Mouse (Mus musculus) megakaryocyte-erythroid progenitor cell, adult 5-6 weeks (primary cell): ENCODE measurements at regions not wholly inside any gene's neighbourhood (a gene's known extent, or its start where the extent isn't known, plus 50 kb on each side); places are given as distances from the start of the nearest gene placed in this dataset.

Experiments used
- ATAC-seq: replicated peaks from 2 replicates; pipeline ENCODE4 v1.8.0; 2016; ENCODE audit warnings: mild to moderate bottlenecking, inconsistent platforms; ENCODE audit not compliant: severe bottlenecking, poor library complexity, low FRiP score, low TSS enrichment

- ATAC-seq = no peak
Observed at GRCm38 (mm10) chr4:95360336-95360967, 196.9 kb upstream of the Fggy start.

GRCm38 (mm10) chr4:95364376-95365082 is 192.8 kb upstream of the Fggy start:
- no peak for ATAC-seq

- no peak for ATAC-seq
Observed at GRCm38 (mm10) chr4:95376386-95376785, 180.9 kb upstream of the Fggy start.

- no peak for ATAC-seq
Observed at GRCm38 (mm10) chr4:95377222-95378134, 179.8 kb upstream of the Fggy start.

GRCm38 (mm10) chr4:95378645-95379044 is 178.7 kb upstream of the Fggy start:
- ATAC-seq = no peak

- no peak for ATAC-seq
Observed at GRCm38 (mm10) chr4:95383216-95383892, 174.0 kb upstream of the Fggy start.

GRCm38 (mm10) chr4:95385552-95385951 is 171.8 kb upstream of the Fggy start:
- peak; percentile 37; the same call in 1 of the 2 replicates for ATAC-seq

GRCm38 (mm10) chr4:95386021-95386420 is 171.3 kb upstream of the Fggy start:
- no peak for ATAC-seq

- ATAC-seq = no peak
Observed at GRCm38 (mm10) chr4:95388556-95388955, 168.8 kb upstream of the Fggy start.

GRCm38 (mm10) chr4:95389647-95390046 is 167.7 kb upstream of the Fggy start:
- ATAC-seq = no peak

GRCm38 (mm10) chr4:95390549-95390948 is 166.8 kb upstream of the Fggy start:
- ATAC-seq = no peak

- no peak for ATAC-seq
Observed at GRCm38 (mm10) chr4:95395746-95396145, 161.6 kb upstream of the Fggy start.

- ATAC-seq = no peak
Observed at GRCm38 (mm10) chr4:95398301-95398700, 159.0 kb upstream of the Fggy start.

GRCm38 (mm10) chr4:95402273-95402672 is 155.0 kb upstream of the Fggy start:
- ATAC-seq = no peak

- ATAC-seq = no peak
Observed at GRCm38 (mm10) chr4:95417075-95417474, 140.2 kb upstream of the Fggy start.

GRCm38 (mm10) chr4:95426563-95426962 is 130.7 kb upstream of the Fggy start:
- no peak for ATAC-seq

GRCm38 (mm10) chr4:95434543-95434942 is 122.8 kb upstream of the Fggy start:
- ATAC-seq = no peak

- ATAC-seq = no peak
Observed at GRCm38 (mm10) chr4:95435080-95435479, 122.2 kb upstream of the Fggy start.

- no peak for ATAC-seq
Observed at GRCm38 (mm10) chr4:95439834-95440233, 117.5 kb upstream of the Fggy start.
